Mouse (Mus musculus): Measurements from ENCODE around the gene Nfia.

Gene Nfia

DNA sequence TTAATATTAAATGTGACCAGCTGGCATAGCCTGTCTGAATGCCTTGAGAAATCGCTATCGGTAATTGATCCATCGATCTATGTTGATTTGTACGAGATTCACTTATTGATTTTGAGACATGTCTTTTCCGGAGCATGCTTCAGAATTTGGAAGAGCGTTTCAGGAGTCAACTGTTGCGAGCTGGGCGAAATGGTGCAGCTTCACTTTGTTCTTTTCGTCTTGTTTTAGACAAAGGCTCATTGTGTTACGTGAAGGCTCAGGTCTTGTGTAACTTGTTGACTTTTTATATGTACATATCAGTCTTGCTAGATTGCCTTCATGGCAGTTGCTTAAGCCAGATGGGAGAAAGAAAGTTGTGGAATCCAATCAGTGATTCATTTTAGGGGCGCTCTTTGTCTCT, 11.7 kb downstream of the Nfia start:
- DNase-seq: no peak

DNA sequence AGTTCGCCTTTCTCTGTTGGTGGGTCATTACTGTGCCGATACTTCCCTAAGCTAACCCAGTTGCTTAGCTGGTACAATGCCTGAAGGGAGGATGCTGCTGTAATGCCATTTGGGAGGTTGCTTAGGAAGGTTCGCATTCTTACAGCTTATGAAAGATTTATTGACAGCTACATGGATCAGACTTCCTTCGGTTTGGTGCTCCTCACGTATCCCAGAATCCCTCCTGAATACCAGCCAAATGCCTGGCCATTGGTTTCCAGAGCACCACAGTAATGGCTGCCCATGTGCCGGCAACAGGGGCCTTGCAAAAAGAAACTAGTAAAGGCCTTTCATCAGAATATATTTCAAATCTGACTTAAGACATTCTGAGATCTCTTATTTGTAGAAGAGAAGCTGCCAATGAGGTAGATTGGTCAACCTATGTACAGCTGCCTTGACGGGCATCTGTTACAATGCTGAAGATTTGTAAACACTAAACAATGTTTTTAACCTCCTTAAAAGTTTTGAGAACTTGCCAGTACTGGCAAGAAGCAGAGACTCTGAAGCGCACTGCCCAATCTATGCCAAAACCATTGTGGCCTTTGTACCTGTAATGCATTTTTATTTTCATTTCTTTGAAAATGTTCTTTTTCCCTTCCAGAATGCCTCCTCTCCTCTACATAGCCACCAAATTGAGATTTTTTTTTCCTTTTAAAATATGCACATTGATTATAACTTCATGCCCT, 13.2 kb downstream of the Nfia start:
- no peak for DNase-seq

DNA sequence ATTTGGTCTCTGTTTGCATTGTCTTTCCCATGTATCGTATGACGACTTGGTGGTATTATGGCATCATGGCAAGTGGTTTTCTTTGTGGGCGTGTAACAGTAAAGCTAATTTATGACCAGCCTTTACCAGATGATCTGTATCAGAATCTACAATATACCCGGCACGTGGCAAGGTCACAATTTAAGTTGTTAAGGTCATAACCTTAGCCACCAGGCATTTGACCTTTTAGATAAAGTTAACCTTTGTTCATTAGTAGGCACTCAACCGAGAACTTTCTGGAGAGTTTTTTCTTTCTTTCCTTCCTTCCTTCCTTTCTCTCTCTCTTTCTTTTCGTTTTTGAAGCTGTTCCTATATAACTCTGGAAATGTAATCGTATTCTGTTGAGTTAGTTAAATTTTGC, 14.0 kb downstream of the Nfia start:
- DNase-seq: no peak

DNA sequence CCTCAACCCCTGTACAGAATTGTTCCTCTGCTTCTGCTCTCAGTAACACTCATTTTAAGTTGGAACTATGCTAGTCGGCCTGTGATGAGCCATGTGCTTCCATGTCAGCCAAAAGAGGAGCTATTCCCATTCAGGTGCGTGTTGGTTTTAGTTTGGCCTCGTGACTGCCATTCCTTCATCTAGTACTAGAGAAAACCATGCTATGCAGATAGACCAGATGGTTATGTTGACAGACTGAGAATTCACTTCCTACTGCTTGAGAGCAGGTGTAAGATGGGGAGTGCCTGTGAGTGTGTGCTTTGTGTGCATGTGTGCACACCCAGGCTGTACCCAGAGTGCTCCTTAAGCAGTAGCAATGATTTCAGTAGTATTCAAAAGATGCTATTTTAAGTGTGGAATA, 15.0 kb downstream of the Nfia start:
- no peak for DNase-seq

DNA sequence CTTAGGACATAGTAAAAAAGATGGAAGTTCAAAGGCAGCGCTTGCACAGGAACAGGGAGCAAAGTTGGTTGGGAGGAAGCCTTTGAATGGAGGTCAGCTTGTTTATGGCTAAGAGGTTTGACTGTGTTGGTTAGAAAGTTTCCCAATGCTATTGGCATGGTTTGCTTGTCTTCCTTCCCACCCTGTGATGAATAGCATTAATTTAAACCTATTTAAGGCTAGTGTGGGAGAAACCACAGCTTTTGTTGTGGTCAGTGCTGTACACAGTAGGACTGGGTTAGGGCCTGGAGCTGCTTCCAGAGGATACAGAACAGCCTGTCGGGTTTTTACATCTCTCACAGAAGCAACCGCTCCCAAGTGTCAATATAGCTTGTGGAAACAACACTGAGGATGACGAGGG, 16.0 kb downstream of the Nfia start:
- DNase-seq: no peak

DNA sequence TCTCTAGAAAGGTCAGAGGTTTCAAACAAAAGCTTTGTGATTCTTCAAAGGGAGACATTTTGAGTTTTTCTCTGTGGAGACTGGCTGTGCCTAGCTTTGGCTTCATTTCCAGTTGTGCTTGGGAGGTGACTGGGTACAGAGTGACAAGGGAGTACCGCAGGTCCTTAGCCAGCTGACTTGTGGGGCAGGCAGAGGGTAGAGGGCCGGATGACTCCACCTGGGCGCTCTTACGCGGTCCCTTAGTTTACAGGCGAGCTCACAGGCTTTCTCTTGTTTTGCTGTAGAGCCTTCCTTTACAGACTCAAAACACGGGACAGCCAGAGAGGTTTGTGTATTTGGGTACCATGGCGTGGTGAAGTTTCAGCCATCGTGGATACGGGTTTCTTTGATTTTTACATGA, 21.4 kb downstream of the Nfia start:
- no peak for DNase-seq

DNA sequence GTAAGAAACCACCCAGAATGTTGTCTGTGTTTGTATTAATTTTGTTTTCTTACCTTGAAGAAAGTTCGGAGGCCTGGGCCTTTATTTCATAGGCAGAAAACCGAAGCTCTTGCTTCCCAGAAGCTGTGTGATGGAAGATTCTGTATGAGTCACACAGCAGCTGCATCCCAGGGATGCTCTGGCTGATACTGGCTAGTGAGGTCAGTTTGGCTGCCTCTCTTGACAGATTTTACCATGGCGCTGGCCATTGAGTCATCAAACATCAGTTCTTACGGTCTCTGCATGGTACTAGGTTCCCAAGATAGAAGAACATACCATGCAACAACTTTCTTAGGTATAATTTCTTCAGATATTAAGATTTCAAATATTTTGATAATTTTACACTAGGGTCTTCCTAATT, 22.3 kb downstream of the Nfia start:
- no peak for DNase-seq

DNA sequence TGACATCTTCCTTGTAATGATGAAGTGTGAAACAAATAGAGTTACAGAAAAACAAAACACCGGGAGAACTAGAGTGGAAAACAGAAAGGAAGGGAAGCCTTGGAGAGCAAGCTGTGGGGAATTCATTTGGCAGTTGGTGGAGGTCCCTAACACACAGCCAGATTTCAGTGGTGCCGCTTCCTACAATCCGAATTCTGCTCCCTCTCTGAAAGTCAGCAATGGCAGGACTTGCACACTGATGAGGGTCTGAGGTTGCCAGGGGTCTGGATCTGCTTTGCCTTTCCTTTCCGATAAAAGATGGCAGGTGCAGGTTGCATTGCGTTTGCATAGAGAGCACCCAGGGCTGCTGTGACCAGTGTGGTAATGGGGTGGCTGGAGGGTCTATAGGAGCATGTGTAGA, 23.4 kb downstream of the Nfia start:
- DNase-seq: no peak

DNA sequence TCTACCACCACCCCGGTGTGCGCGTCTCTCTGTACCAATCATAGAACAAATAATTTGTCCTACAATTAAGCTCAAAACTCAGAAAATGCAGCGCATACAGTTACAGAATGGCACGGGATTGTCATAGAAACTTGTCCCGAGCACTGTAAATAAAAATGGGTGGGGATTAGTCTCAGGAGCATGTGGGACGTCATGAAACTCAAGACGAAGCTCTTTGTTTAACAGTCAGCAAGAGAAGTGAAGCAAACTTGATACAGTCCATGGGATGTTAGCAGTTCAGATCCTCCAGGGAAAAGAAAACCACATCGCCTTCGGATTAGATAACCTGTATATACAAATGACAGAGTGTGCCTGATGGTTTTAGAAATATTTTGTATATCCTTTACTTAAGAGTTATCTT, 24.0 kb downstream of the Nfia start:
- DNase-seq: no peak

DNA sequence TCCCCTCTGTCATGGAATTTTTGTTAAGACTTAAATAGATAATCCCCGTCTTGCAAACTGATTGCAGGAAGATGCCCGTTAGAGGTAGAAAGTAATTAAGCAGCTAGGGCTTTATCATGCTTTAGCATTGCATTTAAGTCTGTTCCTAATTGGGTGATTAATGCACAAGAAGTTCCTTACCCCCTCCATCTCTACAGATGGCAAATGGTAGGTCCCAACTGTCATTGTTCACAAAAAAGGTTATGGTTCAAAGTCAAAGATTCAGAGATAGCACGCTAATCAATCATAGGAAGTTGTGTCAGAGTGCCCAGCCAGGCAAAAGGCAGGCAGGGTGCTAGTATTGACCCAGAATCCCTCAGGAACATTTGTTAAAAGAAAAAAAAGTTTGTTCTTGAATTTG, 31.3 kb downstream of the Nfia start:
- no peak for DNase-seq

DNA sequence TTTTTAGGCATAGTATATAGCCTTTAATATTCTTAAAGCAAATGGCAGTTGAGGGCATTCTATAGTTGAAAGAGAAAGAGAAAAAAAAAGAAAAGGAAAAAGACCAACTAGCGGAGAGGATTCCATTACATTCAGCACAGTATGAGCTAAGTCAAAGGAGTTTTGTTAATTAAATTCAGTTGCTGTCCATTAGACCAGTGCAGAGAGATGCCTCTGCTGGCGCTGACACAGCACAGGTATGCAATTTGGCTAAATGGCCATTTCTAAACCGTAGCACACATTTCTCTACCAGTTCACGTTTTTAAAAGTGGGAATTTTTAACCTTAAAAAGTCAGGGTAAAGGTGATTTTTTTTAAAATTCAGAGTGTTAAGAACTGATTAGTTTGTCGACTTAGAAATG, 32.1 kb downstream of the Nfia start:
- no peak for DNase-seq

DNA sequence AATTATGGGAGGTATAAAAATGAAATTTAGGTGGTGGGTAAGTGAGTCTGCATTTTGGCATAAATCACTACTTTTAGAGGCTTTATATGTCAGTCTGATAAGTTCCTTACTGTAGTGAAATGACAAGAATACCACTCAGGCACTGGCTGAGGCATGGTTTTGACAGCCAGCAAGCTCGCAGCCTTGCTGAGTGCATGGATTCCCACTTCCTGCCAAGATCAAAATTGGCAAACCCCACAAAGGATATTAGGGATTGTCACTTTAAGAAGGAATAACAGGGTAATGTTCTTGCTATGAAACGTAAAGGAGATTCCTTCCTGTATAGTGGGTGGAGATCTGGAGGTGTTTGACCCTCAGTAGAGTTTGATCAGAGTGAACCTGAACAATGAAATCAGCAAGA, 32.7 kb downstream of the Nfia start:
- no peak for DNase-seq

DNA sequence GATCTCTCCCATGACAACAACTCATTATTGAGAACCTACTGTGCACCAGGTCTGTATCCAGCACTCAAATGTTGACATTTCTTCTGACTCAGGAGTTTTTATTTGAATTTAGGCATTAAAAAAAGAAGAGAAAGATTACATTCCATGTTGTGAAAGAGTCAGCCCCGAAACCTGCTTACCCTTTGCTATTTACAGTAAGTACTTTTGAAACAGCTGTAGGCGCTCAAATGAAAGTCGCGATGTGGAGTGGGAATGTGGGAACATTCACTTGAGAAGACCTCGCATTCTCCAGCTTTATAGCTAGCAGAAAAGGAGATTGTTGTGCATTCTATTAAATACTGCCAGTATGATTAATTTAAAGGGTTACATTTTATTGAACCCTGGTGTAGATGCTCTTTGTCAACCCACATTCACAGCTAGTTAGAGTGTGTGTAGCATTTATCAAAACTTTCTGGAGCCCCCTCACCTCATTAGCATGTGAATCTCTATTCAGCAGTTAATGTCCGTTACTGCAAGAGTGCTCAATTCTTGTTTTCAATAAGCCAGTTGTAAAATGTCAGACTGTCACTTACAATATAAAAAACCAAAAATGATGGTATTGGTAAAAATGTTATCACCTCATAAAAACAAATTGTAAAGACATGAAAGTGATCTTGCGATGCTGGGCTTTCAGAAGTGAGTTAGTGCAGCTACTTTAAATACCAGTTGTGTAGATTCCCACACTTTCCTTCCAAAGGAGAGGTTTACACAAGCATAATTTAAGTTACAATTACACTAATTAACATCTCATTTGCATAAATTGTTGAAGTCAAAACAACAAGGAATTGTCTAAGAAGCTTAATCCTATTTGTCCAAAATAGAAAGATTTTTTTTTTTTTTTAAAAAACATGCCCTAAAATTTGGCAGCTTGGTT, 33.6 kb downstream of the Nfia start:
- DNase-seq: no peak

DNA sequence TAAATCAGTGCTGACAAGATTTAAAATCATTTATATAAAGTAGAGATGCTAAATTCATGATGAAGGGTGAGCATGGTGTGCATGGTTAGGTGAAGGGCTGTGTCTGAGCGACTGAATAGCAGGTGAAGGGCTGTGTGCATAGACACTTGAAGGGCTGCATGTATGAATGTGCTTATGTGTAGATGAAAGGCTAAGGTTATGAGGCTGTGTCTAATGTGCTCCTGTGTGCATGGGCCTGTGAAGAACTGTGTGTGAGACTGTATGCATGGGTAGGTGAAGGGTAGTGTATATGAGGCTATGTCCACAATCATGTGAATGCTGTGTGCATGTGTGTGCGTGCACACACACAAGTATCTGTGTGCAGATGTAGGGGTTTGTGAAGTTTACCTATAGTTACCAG, 34.4 kb downstream of the Nfia start:
- no peak for DNase-seq

DNA sequence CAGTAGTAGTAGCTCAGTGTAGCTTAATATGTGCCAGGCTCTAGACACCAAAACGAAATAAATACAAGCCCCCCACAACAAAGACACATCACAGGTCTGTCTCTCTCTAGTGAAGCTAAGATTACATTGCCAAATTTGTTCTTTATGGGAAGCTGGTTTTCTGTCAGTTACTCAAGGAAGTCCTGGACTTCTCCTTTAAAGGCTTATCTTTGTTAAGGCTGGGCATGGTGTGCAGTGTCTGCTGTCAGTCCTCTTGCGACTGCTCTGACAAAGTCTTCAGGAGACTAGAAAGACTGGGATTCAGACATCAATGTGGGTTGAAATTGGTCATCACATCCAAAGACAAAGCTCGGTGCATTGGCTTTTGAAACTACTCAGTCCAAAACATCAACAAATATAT, 36.4 kb downstream of the Nfia start:
- no peak for DNase-seq

DNA sequence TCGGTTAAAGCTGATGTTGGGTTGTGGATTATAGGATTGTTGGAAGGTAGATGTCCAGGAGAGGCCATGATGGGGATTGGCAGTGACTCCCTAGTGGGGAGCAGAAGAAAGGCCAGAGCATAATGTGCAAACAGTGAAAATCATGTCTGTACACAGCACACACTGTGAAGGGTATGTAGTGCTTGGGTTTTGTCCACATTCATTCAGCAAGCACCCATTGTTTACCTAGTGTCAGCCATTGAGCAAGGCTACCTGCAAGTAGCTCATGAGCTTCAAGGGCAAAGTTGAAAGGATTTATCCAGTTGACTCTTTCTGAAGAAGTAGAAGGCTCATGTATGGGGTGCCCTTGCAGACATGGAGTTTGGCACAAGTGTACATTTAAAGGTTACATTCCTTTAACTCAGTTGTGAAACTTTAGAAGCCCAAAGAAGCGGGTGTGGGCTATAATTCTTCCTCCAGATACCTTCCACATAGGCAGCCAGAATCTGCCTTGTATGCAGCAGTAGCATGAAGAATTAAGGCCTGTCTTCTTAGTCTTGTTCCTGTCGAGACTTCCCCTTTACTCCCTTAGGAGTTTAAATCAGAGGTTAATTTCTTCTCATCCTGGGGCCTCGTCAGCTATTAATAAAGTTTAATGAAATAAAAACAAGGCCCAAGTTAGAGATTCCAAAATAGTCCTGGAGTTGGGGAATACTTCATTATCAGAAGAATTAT, 37.2 kb downstream of the Nfia start:
- no peak for DNase-seq

DNA sequence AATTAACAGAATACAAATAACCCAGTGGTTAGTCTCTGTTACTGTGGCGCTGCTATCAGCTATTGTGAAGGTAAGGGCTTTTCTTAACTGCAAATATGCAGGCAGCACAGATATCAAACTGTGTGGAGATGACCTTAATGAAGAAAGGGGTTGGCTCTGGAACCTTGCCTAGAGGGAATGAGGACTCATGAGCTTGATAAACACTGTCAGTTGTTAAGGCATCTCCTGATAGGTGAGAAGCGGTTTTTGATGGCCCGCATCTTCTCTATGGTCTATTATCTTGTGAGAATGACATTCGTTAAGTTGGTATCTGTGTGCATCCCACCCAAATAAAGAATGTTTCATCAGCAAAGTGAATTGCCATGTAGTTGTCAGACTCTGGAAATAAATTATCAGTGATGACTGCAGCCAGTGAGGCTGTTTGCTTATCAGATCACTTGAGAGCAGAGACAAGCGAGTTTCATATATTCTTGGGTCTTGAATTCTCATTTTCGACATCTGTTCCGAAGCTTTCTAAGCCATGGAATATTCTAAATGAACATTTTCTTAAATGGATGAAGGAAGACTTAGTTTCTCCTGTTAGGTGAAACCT, 37.9 kb downstream of the Nfia start:
- no peak for DNase-seq

DNA sequence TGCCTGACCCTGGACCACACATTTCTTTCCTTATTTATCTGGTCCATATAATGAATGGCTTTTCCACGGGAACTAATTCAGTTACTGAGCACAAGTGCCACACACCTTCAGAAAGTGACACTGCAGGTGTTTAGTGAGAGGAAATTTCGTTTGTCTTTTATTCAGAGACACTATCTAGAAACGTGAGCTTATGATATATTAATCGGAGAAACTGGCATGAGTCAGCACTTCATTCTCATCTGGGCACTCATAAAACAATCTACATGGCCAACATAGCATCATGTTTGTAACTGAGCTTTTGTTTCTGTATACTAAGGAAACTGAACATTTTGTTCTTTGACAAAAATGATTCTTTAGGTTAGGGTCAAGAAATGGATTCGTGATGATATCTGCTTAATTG, 40.5 kb downstream of the Nfia start:
- DNase-seq: no peak

DNA sequence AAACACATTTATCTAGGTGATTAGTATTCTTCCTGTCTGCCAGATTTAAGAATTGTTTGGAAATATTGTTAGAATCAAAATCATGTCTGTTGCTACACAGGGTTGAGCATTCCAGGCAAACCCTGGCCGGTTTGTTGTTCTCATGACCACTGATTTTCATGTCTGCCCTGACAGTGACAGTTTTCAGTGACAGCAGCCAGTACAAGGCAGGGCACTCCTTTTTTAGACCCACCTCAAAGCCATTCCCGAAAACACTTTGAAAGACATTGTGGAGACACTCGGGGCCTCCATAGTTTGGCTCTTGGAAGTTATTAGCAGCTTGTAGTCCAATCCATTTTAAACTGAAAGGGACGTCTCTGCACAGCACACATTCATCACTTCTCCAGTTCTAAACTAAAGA, 41.5 kb downstream of the Nfia start:
- DNase-seq: no peak

DNA sequence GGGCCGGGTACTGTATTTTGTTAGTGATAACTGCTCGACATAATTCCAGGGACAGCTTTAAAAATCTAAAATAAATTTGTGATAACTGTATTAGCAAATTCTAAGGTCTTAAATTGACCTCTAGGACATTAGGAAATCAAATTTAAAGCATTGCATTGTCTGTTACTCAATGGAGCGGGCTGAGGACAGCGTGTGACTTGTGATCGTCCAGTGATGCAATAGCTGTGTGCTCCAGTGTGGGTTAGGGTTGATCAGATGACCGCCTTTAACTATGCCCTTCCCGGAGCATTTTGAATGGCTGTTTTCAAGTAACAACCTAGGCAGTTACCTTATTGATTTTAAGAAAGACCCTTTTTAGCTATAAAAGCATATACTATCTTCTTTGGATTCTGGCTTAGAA, 42.0 kb downstream of the Nfia start:
- DNase-seq: no peak

DNA sequence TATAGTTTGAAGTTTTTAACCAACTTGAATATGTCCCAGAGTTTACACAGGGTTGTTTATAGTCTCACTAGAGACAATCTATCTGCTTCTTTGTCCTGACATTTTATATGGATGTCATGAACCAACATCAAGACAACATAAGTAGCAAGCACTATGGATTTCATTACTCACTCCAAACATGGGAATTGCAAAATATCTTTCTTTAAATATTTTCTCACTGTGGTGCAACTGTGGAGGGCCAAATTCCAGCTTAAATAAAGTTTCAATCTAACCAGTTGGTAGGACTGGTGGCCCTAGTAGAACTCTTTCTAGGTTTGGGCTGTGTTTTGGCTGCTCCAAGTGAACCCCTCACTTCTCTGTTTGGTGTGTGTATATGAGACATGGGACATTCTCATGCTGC, 43.5 kb downstream of the Nfia start:
- no peak for DNase-seq

DNA sequence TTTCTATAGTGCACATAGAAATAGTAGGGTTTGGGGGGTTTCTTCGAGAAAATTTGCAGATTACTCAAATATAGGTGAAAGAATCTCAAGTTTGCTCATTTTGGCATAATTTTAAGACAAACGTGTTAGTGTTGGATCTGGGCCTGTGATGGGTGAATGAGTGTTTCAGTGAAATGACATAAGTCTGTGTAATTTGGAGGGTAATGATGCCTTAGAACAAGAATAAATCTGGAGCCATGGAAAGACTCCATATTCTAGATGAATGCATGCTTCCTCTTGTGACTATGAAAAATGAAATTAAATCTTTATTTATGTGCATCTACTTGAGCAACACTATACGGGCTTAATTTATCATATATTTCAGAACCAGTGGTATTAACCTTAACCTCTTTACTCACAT, 44.2 kb downstream of the Nfia start:
- DNase-seq: no peak

DNA sequence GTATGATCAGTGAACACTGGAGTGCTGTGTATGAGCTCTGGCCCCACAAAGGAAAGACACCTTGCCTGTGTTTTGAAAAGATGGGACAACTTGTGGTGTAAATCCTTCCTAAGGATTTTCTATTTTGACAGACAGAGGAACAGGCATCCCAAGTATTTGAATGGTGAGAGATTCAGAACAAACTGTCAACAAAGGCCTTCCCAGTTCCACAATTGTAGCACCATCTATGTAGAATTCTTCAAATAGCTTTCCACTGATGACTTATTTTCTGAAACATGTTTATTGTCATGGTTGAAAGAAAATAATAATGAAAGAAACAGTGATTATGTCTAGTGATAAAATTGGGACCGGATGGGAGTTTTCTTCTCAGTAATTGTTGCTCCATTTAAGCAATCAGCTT, 45.2 kb downstream of the Nfia start:
- no peak for DNase-seq

DNA sequence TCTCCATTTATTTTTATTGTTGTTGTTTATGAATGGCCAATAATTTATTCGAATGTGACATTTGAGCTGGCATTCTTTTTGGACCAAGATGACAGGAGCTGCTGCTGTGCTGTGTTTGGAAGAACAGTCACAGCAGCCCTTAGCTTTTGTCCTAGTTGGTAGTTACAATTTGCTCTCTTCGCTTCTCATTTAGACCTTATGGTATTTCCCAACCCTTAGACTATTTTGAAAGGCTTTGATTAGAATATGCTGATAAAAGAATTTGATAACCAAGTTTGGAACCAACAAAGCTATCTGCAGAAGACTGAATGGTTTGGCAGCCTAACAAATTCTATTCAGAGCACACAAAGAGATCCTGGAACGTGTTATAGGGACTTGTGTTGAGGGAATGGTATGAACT, 46.0 kb downstream of the Nfia start:
- DNase-seq: no peak

All from thymus, postnatal 36 days (tissue).